Mouse (Mus musculus) cerebellum, adult 11 months (tissue): ENCODE results near the gene Mapk8ip3.

Experiments used
- DNase-seq: peaks from one replicate; pipeline ENCODE4 v3.0.0; 2022

The Mapk8ip3 gene

DNA sequence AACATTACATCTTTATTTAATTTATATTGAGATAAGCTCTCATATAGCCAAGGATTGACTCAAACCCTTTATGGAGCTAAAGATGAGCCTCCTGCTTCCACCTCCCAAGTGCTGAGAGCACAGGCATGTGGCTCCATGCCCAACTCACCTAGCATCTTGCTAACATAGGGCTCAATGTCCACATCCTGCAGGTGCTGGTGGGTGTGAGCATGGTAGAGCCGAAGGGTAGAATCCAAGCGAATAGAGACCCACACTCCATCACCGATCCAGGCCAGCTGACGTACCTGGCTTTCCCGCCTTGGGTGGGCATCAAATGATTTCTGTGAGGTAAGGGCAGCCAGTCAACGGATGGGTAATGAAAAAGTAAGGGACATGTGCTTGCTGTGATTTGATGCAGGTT, 36.8 kb downstream of the Mapk8ip3 start:
- DNase-seq = no peak

DNA sequence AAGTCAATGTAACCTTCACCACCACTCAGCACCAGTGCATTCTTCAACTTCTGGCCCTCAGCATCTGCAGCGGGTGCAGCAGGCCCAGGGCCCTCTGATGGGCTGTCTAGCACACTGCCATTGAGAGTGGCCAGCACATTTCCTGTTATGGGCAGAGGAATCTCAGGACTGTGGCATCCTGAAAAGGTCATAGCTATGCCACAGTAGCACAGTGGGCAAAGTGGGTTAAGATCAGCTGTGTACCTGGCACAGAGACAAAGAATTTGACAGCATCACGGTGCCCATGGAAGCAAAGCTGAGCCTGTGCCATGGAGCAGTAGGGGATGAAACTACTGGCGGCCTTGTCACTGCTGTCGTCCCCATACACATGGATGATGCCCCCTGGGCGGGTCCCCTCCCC, 37.6 kb downstream of the Mapk8ip3 start:
- no peak for DNase-seq

DNA sequence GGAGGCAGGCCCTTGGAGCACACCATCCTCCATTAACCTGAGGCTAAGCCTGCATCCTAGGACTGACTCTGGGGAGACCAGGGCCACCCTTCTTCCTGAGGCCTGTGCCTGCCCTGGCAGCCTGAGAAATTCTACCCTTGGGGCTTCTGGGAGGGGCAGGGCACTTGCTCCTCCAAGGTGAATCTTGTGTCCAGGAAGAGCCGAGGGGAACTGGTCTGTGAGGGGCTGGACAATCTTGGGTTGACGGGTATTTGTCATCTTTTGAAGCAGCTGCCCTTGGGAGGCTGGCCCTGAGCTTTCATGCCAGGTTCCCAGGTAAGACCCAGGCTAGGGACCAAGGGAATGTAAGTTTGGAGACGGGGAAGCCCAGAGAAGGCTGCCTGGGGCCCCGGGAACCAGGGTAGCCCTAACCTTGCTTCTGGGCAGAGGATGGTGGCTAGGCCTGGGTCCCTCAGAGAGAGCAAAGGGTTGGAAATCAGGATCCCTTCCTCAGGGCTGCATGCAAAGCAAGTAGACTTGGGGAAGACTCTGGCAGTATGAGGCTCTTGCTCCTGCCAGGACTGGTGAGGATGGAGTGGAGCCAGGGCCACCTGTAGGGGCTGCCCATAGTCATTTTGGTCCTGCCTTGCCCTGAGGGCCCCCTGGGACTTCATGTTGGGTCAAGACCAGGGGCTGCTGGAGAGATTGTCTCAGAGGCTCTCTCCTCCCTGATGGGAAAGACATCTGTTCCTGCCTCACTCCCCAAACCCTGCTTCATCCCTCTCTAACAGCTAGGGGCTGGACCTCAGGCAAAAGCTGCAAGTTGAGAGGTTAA, 38.5 kb downstream of the Mapk8ip3 start:
- no peak for DNase-seq

DNA sequence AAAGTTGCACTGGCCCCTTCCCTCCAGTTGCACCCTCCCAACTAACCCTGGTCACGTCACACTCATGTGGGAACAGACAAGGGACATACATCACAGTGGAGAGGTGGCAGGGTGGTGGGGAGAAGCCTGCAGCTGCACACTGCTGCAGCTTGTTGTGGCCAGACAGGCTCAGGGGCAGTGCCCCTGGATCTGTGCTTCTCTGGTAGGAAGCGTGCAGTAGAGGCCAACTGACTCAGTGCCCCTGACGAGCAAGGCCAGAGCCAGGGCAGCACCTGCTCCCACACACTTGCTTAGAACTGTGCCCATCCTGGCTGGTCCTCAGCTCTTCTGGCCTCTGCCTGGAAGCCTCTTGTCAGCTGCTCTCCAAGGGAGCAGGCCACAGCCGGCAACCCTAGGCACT, 39.2 kb downstream of the Mapk8ip3 start:
- no peak for DNase-seq

DNA sequence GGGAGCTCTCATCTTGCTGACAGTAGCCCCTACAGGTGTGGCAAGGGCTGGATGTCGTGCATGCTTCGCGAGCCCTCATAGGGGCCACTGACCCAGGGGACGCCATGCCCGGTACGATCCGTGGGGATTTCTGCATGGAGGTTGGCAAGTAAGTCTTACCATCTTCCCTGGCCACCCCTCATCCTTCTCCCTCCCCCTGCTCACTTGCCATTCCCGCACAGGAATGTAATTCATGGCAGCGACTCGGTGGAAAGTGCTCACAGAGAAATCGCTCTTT, 39.8 kb downstream of the Mapk8ip3 start:
- no peak for DNase-seq

DNA sequence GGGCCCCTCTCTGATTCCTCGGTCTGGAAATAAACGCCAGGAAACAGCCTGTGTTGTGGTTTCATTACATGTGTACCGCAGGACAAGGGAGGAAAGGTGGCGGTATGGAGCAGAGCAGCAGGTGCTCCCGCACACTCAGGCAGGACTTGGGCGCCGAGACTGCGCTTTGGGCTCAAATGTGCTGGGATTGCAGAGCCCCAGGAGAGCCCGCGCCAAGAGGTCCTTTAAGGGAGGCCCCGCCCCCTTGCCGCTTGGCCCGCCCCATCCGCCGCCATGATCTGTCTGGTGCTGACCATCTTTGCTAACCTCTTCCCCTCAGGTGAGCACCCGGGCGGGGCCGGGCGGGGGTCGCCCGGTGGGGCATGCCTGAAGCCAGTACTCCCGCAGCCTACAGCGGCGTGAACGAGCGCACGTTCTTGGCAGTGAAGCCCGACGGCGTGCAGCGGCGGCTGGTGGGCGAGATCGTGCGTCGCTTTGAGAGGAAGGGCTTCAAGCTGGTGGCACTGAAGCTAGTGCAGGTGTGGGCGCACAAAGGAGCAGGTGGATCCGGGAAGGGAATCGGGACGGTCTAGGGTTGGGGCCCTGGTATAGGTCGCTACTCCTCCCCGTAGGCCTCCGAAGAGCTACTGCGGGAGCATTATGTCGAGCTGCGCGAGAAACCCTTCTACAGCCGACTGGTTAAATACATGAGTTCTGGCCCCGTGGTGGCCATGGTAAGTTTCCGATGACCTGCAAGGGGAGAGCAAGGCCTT, 40.4 kb downstream of the Mapk8ip3 start, which contains the start of gene Nme3:
Gene Nme3 (plus strand): TSS at position 260 of the 752 bp plus-strand sequence.
- peak; percentile 69 for DNase-seq

DNA sequence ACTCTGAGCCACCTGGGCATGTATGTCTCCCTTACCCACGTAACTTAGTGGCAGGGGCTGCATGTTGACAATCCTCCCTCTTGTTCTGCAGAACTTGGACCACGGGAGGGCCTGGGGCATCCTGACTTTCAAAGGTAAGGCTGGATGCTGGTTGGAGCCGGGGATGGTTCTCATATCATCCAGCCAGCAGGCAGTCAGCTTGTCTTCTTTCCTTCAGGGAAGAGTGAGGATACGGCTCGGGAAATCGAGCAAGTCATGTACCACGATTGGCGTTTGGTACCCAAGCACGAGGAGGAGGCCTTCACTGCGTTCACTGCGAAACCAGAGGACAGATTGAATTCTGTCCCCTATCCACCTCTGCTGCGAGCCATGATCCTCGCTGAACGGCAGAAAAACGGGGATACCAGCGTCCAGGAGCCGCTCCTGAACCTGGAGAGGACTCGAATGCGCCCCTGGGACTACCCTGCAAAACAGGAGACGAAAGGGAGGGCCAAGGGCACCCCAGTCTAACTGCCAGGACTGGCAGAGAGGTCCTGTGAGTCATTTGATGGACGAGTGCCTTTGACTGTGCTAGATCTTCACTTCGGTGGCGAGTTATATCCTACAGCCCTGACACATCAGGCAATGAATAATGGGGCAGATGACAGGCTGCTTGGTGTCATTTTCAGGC, 41.1 kb downstream of the Mapk8ip3 start:
- no peak for DNase-seq

DNA sequence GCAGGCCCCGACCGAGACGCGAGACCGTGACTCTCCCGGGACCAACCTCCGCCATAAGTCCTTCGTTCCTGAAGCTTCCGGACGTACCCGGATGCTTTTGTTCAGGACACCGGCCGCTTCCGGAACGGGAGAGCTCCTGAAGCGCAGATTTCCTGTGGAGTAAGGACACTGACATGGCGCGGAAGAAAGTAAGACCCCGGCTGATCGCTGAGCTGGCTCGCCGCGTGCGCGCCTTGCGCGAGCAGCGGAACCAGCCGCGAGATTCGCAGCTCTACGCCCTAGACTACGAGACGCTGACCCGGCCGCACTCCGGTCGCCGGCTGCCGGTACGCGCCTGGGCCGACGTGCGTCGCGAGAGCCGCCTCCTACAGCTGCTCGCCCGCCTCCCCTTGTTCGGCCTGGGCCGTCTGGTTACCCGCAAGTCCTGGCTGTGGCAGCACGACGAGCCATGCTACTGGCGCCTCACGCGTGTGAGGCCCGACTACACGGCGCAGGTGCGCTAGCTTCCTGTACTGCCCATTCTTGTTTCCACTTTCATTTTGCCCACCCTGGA, 41.7 kb downstream of the Mapk8ip3 start, which contains the start of the genes Eme2 and Mrps34:
Gene Eme2 (minus strand): TSS at position 93 of the 553 bp plus-strand sequence.
Gene Mrps34 (plus strand): TSS at position 122 of the 553 bp plus-strand sequence.
- peak; percentile 75 for DNase-seq

DNA sequence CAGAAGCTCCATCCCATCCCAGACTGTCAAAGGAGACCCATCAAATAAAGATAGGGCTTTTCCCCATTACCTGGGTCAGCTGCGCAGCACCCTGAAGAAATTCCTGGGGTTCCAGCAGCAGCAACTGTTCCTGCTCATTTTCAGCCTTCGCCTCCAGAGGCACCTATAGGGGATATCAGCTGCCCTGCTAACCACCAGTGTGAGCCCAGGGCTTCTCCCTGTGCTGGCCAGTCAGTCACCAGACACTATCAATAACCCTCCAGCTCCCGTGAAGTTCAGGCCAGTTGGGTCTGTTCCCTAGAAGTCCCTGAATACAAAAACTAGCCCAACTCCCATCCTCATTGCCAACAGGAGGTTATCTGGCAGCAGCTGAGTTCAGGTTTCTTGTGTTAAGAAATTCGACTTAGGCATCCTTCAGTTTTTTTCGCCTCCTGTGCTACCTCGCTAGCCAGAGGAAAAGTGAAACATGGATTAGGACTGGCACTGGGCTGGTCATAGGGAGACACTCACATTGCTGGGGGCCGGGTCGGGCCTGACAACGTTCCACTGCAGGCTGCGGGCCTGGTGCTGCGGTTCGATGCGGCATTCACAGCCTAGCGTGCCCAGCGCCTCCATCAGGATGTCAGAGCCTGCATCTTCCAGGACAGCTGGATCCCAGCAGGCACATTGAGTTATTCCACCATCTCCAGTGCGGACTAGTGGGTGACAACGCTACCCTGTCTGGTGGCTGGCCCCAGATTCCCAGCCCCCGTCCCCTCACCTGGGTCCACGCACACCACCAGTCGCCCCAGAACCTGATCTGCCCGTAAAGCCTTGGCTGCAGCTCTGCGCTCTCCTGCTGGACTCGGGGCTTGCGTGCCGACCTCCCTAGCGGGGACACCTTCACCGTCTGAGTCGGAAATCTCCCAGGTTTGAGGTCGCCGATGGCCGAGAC, 42.4 kb downstream of the Mapk8ip3 start:
- DNase-seq = no peak

DNA sequence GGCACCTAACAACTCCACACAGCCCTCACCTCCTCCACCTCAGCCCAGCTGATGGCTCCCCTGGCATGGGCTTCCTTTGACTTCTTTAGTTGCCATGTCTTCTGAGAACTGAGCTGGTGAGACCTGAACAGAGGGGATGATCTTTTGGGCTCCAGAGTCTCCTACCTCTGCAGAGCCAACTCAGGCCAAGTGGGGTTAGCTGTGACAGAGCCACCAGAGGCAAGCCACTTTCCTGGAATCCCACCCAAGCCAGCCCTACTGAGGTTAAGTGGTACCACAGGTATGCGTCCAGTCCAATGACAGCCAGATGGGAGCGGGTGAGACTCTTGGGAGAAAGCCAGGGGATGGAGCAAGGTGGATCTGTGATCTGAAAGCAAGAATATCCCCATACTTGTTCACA, 43.5 kb downstream of the Mapk8ip3 start:
- DNase-seq = no peak

DNA sequence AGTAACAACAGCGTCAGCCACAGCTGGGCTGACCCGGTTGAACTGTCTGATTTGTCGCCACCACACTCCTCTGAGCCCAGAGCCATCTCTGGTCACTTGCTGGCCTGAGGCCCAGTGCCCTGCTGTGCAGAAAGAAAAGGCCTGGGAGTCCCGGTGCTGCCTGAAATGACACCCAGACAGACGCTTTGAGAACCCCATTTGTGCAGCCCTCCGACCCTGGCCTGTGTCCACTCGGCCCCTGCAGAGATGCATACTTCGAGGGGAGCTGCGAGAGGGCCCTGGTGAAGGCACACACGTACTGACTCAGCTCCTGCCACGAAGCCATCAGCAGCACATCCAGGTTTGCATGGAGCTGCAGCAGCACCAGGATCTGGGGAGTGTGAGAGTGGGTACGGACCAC, 44.0 kb downstream of the Mapk8ip3 start:
- DNase-seq = no peak

DNA sequence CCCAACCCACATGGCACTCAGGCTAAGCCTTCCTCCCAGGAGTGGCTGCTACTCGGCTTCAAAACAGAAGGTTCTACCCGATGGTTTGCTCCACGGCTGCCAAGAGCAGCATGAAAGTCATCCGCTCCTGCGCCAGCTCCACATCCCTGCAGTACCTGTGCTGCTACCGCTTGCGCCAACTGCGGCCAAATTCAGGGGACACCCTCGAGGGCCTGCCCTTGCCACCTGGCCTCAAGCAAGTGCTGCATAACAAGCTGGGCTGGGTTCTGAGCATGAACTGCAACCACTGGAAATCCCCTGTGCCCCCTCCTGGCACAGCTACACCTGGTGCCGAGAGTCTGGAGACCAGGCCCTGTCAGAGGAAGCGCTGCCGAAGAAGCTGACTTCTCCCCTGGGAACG, 45.5 kb downstream of the Mapk8ip3 start:
- DNase-seq = peak; percentile 69

DNA sequence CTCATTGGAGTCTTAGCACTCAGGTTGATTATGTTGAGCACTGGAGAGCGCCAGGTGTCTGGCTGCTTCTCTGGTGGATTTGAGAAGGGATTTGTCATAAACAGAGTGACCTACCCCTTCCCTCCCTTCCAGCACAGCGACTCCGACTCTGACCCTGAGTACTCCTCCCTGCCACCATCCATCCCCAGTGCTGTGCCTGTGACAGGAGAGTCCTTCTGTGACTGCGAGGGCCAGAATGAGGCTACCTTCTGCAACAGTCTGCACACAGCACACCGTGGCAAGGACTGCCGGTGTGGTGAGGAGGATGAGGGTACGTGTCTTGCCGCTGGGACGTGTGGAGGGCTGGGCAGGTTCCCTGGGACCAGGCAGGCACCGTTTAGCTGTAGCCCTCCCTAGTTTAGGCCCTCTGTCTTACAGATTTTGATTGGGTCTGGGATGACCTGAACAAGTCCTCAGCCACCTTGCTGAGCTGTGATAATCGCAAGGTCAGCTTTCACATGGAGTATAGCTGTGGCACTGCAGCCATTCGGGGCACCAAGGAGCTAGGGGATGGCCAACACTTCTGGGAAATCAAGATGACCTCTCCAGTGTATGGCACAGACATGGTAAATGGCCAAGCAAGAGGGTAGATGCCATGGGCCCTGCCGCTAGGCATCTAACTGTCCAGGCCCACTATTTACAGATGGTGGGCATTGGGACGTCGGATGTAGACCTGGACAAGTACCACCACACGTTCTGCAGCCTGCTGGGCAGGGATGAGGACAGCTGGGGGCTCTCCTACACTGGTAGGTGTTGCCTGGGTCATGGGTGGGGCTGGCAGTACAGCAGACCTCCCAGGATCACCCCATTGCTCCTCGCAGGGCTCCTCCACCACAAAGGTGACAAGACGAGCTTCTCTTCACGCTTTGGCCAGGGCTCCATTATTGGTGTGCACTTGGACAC, 46.4 kb downstream of the Mapk8ip3 start:
- no peak for DNase-seq

DNA sequence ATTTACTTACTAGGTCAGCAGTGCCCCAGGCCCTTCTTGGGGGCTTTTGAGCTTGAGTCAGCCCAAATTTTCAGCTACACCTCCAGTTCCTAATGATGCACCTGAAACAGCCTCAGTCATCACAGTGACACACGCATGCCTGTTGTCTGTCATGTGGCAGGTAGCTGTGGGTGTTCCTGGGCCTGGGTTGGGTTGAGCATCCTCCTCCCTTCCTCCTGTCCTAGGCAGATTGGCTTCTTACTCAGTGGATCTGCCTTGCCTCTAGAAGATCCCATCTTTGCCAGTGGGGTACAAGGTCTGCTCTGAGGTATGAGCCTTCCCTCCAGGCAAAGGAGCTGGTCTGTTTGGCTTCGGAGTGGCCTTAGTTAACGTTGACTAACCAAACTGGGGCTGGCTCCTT, 47.9 kb downstream of the Mapk8ip3 start:
- no peak for DNase-seq

DNA sequence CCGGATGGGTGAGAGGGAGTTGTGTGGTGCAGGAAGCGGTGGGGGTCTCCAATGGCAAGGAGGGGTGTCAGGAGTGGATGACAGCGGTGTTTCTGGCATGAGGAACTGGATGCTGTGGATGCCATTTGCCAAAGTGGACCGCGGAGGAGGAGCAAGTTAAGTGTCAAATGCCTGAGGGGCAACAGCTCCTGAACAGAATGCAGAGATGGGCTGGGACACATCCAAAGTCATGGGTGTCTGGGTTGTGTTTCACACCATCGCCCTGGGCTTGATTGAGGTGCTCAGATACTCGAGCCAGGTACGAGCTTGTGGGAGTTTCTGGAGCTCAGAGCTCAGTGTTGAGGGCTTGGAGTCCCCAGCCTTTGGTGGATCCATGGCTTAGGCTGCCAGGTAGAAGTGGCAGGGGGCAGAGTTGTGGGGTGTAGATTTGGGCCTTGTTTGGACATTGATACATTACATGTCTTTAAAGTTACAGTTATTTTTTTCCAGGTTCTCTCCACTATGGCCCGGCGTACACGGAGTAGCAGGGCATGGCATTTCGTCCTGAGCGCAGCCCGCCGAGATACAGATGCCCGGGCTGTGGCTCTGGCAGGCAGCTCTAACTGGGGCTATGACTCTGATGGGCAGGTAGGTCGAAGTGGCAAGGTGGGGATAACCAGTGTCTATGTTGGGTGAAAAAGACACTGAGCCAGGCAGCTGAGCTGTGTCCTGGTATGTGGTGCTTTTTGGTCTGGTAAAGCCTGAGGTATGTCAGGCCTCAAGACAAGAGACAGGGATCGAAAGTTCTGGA, 49.3 kb downstream of the Mapk8ip3 start:
- no peak for DNase-seq

DNA sequence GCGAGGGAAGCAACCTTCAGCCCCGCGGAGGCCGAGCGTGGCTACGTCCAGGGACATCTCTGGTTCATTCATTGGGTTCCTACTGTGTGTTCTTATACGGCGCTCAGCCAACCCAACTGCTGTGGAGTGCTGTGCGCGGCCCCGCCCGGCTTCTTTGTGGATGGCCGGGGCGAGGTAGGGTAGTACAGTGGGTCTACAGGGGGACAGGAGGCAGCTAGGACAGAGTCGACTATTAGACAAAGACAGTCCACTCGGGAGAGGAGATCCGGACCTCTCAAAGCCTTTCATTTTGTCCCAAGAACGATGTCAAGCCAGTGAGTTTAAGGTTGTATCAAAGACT, 49.9 kb downstream of the Mapk8ip3 start:
- no peak for DNase-seq

DNA sequence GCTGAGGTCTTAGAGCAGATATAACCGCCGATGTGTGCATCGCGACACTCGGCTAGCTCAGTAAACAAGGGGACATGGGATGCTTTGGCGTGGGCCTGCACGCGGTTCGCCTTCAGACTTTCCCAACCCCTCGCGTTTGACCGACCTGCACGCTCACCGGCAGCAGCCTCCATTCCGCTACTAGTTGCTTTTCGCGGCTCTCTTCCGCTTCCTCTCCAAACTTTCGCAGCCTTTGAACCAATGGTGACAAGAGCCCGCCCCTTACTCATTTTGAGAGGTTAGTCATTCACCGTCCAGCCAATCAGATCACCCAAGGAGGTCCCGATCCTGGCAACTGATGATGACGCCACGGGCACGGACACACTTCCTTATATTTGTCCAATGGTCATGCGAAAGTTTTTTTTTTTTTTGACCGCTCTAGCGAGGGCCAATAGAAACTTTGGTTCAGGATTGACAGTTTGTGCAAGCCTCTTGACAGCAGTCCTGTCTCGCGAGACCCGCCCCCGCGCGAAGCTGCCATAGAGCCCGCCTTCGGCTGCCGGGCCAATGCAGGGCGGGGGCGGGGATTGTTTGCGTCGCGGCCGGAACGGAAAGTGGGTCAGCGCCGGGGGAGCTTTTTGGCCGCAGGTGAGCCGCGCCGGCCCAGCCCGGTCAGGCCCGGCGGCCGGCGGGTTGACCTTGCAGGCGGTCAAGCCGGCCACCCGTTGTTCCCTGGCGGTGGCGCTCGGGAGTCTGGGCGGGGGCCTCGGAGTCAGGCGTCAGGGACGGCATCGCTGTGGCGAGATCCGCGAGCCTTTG, 50.4 kb downstream of the Mapk8ip3 start, which contains the start of the genes Nubp2 and Spsb3:
Gene Nubp2 (minus strand): TSS at position 216 of the 798 bp plus-strand sequence.
Gene Spsb3 (plus strand): TSS at position 510 of the 798 bp plus-strand sequence.
- peak; percentile 97 for DNase-seq

DNA sequence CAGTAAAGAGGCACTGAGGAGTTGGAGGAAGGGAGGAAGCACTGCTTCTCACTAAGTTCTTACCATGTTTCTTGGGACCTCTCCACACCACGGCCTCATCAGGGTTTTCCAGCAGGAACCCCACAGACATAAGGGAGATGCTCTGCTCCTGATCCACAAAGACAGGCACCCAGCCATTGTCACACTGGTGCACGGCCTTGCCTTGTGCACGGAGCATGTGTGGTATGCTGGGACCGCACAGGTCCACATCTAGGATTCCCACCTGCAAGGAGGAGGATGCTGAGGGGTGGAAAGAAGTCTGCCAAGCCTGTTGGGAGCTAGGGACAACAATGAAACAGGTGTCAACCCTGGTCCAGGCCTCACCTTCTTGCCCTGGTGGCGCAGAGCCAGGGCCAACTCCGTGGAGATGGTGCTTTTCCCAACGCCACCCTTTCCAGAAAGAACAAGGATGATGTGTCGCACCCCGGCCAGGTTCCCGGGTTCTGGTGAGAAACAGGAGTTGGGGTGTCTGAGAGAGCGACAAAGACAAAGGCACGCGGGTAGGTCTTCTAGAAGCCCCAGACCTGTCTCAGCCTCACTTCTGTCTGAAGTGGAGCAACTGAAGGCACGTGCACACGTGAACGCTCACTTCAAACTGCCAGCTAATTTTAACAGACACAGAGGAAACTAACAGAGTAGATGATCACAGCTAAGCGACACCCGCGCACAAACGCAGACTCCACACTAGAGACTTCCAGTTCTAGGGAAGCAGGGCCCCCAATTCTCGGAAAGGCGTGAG, 51.2 kb downstream of the Mapk8ip3 start:
- DNase-seq = no peak
